Mouse (Mus musculus) retina, postnatal 1 day (tissue): ENCODE results near the gene 9530068E07Rik.
"Not testable (repeated sequence)": the region's sequence is repeated elsewhere in the genome, so short reads cannot be mapped to it uniquely, and the experiment has no call there.

Experiments
- DNase-seq: peaks from one replicate; pipeline ENCODE4 v3.0.0-alpha.2; 2012

Gene 9530068E07Rik

DNA sequence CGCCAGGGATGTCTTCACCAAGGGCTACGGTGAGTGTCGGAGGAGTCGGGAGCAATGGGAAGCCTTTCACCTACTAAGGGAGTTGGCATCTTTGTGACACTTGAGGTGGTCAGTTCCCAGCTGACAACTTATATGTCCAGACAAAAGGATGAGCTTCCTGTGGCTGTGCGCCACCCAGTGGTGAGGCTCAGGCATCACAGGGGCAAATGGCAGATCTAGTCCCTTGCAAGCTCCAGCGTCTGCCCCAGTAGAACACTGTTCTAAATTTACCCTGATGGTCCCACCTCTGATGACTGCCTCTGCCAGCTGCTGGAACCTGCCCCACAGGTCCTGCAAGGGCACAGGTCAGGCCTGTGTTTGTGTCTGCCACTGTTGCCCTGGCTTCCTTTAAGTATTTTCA lies 21.9 kb upstream of the 9530068E07Rik start:
- peak; percentile 76 for DNase-seq

DNA sequence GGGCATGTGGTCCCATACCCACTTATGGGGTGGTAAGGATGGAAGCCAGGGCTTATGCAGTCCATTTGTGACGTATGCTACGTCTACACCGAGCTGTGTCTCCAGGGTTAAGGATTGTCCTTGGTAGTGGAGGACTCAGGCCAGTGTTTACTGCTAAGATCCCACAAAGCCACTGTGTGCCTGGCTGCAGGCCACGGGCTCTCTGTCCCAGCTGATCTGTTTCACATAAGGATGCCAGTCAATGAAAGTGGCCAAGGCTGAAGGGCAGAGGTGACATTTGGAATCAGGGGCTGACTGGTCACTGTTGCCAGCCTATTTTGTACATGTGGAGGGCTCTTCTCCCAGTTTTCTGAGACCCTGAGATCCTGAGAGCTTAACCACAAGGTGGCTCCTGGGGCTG lies 18.6 kb upstream of the 9530068E07Rik start:
- no peak for DNase-seq

DNA sequence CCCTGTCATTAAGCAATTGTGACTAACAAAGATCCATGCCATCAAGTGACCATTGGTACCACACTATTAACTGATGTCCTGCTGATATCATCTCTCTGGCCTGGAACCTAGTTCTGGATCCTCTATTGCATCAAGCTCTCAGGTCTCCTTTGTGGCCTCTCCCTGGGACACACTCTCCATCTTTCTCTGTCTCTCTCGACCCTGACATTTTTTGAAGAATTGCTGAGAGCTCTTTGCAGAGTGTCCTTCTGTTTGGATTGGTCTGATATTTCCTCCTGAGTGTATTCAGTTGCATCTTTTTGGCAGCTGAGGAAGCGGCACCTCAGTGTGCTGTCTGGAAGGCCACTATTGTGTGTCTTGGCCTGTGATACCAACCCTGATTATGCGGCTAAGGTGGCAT lies 17.0 kb upstream of the 9530068E07Rik start:
- no peak for DNase-seq

DNA sequence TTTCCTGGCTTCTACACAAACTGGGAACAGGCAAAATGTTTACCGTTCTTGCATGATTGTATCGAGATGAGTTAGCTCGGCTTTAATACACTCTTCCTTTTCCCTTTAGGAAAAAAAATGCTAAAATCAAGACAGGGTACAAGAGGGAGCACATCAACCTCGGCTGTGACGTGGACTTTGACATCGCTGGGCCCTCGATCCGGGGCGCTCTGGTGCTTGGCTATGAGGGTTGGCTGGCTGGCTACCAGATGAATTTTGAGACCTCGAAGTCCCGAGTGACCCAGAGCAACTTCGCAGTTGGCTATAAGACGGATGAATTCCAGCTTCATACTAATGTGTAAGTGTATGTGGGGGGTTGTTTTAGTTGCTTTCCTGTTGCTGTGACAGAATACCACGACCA lies 12.5 kb upstream of the 9530068E07Rik start:
- no peak for DNase-seq

DNA sequence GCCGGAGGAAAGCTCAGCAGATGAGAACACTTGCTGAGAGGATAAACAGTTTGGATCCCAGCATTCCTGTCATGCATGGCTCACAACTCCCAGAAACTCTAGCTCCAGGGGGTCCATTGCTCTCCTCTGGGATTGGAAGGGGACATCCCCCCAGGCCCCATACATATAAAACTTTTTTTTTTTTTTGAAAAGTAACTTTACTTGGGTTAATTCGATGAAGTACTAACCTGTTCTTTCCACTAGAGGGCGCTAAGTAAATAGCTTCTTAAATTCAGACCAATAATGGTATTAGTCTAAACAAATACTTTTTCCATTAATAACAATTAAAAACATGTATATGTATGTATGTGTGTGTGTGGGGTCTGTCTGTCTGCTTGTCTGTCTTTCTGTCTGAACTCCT lies 11.6 kb upstream of the 9530068E07Rik start:
- DNase-seq: peak; percentile 43

DNA sequence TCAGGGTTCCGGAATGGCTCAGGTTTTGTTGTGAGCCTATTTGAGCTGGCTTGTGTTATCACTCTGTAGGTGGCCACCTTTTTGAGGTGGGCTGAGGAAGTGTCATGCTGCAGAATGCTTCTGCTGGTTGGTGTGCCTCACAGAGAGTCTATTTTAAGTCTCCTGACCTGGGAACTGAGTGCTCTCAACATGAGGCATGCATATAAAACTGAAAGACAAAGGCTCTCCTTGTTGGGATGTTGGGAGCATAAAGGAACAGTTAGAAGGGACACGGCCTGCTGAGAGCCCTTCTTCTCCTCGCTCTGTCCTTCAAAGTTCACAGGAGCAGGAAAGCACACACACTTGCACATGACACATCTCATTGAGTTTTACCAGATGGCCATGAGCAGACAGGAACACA lies 9.3 kb upstream of the 9530068E07Rik start:
- no peak for DNase-seq

DNA sequence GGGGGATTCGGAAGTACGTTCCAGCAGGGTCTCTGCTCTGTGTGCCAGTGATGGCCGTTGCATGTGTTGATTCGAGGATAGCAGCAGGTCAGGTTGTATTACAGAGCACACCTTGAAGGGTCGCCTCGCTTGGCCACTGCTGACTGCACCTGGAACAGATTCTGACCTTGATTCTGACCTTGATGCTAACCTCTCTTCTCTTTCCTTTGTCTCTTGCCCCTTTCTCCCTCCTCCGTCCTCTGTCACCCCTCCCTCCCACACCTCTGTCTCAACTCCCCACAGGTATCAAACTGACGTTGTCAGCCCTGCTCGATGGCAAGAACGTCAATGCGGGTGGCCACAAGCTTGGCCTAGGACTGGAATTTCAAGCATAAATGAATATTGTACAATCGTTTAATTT lies 8.1 kb upstream of the 9530068E07Rik start:
- no peak for DNase-seq

DNA sequence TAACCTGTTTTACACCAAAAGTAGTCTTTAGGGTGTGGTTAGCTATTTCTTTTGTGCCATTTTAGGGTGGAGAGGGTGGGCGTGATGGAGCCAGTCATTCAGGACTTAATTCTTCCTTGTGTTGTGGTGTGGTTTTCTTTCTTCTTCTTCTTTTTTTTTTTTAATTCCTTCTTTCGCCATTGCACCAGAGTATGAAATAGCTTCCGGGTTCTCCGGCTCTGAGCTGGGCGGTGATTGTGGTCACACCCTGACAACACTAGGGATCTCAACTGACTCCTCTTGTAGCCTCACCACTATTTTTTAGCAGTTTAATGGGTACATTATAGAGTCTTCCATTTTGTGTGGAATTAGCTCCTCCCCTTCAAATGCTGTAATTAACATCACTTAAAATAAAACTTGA lies 7.2 kb upstream of the 9530068E07Rik start:
- not testable (repeated sequence) for DNase-seq

DNA sequence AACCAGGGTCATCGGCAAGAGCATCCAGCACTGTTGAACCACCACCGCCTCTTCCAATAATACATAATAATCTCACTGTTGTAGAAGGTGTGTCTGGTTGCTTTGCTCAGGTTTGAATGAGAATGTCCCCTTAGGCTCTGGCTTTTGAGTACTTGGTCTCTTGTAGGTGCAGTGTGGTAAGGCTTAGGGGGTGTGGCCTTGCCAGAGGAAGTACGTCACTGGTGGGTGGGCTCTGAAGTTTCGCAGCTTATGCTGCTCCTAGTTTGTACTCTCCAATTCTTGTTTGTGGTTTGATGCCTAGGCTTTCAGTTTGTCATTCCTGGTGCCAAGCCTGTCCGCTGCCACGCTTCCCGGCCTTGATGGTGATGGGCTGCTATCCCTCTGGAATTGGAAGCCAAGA lies 6.3 kb upstream of the 9530068E07Rik start:
- no peak for DNase-seq

DNA sequence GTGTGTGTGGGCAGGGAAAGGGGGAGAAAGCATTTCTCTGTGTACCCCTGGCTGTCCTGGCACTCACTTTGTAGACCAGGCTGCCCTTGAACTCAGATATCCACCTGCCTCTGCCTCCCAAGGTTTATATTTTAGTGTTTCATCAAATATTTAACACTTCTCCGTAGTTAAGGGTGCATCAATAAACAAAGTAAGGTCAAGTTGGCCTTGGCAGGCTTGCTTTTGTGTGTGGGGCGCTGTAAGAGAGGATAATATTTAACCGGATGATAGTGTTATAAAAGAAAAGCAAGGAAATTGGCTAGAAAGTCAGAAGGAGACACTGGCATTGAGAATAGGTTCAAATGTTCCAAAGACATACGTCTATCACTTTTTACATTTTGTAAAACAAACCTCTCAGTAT lies 1.7 kb upstream of the 9530068E07Rik start:
- DNase-seq: no peak

DNA sequence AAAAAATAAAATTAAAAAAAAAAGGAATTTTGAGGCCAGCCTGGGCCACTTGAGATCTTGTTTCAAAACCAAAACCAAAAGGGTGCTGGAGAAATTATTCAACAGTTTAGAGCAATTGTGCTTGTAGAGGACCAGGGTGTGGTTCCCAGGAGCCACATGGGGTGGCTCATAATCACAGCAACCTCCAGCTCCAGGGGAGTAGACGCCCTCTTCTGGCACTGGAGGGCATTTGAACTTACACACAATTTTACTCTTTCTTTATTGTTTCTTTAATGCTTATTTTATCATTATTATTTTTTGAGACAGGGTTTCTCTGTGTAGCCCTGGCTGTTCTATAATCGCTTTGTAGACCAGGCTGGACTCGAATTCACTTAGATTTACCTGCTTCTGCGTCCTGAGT lies 885 bp upstream of the 9530068E07Rik start:
- no peak for DNase-seq

DNA sequence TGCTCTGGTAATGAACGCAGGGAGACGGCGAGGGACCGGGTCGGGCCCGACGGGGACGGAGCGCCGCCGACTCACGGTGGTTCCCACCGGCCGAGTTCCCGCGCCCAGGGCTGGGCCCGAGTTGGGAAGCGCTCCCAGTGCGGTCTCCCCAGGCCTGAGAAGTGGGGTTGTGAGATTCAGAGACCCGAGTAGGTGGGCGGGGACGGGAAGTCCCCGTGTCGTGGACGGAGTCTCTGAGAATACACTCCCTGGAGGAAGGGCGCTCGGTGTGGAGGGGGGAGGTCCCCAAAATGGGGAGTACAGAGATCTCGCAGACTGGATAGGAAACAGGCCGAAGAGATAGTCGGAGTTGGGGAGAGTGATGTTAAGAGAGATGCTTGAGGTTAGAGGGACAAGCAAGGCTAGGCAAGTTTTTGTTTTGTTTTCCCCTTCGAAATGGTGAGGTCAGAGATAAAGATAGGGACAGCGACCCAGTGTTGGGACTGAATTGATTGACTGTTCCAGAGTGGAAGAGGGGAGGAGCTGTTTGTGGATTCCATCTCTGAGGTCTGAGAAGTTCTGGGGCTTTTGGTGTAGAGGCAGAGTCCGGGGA lies 465 bp downstream of the 9530068E07Rik start:
- no peak for DNase-seq

DNA sequence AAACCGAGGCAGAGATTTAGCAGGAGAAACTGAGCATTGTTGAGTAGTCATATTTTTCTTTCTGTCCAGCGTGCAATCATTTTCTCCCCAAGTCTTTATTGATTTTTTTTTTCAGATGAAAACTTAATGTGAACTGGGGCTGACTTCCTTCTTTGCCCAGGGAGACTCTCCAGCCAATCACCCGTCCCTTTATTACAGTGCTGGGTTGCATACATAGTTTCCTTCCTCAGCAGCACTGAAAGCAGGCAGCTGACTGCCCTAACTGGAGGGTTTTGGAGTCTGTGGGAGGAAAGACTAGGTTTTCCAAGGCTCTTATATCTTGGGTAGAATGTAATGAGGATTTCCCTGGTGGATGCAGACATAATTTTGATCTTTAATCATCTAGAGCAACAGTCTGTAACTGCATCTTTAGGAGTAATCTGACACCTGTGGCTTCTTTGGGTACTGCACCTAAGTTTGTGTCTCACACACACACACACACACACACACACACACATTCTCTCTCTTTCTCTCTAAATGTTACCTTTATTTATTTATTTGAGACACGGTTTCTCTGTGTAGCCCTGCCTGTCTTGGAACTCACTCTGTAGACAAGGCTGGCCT lies 1.3 kb downstream of the 9530068E07Rik start:
- peak; percentile 34 for DNase-seq

DNA sequence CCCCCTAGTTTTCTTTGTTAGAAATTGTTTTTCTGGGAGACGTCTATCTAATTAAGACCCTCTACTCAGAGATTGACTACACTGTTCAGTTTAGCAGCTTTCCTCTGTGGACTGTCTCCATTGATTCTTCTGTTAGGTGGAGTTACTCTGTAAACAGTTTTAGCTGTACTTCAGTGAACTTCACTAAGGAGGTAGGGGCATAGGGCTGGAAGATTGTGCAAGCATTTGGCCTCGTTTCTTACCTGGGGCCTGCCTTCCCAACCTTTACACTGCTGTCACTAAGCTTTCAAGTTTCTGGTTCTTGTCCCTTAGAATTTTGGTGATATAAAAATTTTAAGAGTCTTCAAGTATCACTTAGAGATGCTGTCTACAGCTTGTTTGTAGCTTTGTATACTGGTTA lies 5.2 kb downstream of the 9530068E07Rik start:
- DNase-seq: no peak

DNA sequence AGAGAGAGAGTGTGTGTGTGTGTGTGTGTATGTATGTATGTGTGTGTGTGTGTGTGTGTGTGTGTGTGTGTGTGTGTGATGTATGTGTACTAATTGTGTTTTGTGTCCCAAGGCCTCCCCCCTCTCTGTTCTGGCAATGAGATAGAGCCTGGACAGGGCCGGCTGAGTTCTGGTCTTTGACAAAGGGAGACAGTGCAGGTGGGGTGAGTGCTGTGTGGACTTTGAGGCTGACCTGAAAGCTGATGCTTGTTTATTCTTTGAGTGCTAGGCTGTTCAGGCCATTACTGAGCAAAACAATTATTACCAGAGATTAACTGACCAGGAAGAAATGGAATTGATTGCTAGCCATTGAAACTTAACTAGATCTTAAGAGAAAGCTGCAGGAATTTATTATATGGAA lies 6.3 kb downstream of the 9530068E07Rik start:
- DNase-seq: no peak

DNA sequence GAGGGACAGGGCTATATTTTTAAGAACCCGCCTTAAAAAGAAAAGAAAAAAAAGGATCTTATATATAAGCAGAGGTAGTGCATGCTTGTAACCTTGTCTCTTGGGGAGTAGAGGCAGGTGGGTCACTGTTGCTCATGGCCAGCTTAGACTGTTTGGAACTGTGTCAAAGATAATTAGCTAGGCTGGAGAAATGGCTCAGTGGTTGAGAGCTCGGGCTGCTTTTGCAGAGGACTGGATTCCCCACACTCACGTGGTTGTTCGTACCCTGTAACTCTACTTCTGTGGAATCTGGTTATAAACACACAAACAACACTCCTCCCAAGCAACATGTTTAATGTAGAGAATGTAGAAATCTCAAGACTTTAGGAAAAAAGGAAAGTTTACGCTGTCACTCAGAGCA lies 8.0 kb downstream of the 9530068E07Rik start:
- no peak for DNase-seq

DNA sequence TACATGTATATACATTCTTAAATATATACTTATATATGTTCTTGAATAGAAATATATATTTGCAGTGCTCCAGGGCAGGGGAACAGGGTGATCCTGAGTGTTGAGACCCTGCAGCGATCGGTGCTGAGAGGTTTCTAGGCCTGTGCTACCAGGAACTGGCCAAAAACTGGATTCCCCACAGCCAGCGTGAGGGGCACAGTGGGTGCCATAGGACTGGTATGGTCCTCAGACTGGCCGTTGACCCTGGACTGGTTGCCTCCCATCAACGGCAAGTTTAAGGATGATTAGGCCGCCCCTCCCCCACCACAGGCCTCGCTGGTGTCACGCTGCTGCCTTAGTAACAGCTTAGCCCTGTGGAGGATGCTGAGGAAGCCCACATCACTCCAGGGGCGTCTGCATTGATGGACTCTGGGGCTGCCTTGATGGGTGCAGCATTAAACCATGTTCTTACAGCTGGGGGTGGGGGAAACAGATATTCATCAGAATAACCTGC lies 9.0 kb downstream of the 9530068E07Rik start:
- DNase-seq: no peak

DNA sequence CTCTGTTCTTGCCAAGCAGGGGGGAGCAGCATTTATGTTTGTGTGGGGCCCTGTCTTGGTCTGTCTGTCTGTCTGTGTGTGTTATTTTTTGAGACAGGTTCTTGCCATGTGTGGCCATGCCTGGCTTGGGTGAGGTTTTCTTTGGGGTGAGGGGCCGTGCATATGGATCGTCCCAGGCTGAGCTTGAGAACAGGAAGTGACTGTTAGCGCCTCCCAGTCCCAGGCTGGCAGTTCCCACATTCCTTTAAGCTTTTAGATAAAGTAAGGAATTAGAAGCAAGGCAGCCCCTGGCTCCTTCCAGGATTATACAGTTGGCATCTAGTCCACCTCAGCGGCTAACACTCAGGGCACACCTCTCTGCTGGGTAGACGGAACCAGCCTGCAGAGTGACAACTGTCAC lies 13.1 kb downstream of the 9530068E07Rik start:
- DNase-seq: no peak

DNA sequence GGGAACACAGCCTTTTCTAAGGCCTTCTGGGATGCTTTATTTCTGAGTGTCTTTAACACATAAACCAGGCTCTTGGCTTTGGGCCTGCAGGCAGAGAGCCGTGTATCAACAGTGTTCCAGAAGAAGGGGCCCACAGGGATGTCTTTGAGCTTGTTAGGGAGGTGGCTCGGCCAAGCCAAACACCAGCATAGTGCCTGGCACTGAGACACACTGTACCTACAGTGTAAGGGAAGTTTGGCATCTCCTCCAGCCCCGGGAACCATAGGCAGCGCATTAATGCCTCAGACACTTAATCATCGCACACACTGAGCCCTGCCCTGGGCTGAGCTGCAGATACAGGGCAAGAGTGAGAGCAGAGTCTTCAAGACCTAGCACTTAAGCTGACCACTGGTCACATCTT lies 22.1 kb downstream of the 9530068E07Rik start:
- DNase-seq: no peak

DNA sequence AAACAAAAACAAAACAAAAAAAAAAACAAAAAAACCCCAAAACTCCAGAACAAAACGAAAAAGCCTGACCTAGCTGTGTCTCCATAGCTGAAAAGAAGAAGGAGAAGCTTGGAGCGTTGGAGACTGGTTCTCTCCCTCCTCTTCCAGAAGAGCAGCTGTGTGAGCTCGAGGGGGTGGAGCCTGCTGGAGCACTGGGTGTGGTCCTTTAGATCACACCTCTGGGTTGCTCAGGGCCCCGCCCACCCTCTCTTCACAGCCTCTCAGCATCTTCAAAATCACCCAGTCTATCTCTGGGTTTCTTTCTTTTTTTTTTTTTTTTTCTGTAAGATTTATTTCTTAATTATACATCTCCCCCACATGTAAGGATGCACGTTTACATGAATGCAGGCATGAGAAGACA lies 23.0 kb downstream of the 9530068E07Rik start:
- no peak for DNase-seq

DNA sequence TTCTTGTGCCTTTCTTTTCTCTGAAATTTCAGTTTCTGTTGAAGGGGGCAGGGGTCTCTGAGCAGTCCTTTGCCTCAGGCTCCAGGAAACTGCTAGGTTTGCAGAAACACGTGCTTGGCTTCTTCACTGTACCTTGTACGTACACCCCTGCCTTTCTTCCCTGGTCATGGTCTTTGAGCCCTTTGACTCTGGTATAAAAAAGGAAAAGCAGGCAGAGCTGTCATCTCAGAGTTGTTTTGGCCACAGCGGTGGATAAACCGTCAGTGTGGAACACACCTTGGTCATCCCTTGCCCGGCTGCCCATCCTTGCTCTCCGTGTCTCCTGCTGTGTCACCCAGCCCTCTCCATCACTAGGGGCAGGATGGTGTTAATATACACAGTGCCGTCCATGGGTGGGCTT lies 23.6 kb downstream of the 9530068E07Rik start:
- no peak for DNase-seq

DNA sequence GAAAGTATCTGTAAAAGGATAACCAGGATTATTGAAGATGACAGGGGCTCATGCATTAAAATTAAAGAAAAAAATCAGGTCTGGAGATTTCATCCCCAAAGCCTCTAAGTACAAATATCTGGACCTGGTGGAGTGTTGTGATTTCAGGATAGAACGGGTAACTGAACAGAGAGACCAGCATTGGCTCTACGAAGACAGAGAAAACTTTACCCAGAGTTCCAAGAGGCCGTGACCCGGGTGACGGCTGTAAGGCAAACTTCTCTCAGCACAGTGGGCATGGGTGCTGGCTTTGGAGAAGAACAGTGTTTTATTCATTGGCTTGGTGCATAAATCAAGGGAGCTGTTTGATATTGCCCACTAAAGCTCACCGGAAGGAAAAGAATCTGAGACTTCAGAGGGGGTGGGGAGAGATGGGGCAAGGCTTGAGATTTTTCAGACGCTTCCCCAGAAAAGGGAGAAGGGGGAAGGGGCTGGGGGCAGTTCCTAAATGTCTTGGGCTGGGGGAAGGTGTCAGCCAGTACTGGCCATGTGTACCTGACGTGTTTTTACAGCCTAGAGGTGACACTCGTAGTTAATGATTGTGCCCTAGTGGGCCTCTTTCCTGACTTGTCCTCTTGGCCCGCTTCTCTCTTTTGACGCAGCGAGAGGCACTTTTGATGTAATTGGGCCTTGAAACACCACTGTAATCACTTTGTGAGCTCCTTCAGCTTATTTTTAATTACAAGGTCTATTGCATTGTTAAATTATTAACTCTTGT lies 24.2 kb downstream of the 9530068E07Rik start:
- DNase-seq: no peak

DNA sequence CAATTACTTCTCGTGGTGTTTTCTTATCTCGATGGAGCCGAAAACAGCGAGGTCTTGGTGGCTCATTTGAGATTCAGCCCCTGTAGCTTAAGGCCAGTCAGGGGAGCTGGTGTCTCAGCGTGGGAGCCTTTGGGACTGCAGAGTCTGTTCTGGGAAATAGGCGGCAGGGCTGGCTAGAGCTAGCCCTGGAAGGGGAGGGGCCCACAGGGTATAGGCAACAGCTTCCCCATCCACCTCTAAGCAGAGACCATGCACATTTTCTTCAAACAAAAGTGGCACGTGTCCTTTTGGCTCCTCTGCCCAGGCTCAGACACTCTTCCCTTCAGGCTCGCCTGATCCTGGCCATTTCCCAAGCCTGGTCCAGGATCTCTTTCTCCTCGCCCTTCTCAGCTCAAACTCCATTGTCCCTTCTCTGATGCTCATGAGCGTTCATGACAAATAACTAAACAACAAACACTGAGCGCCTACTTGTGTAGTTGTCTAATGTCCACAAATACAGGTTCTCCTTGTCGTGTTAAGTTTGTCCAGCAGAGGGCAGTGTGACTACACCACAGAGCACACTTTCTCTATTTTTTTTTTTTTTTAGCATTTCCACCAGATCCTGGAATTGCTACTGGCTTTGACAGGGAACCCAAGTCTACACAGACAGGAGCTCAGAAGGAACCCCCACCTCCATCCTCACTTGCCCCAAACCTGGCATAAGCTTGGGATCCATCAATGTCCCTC lies 25.0 kb downstream of the 9530068E07Rik start:
- peak; percentile 81 for DNase-seq

DNA sequence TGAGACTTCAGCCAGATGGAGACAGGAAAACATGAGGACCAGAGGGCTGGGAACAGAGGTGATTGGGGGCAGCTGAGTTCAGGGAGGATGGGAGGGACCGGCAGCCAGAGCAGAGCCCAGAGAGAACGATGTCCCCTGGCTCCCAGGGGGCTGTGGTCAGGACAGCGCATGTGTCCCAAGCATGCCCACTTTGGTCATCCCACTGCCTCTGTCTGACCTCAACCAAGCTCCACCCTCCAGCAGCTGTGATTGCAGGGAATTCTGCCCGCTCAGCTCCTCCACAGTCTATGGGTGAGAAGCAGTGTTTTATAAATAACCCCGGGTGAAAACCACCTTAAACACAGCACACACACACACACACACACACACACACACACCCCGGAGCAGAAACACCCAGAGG lies 33.2 kb downstream of the 9530068E07Rik start:
- no peak for DNase-seq
